Mouse (Mus musculus): Measurements from ENCODE around the gene Porcn. TPM values are rescaled to one million over a fixed set of nuclear protein-coding genes. Genes with fewer than 3 reads are reported as not detected.

Porcn gene
- polyA plus RNA-seq, 1 experiment from 2014 or later = 51.8 TPM

- Histone ChIP-seq H3K9ac (replicated peaks; ENCODE audit: low read depth, low read length) (no peak overlapping the region), H3K4me2 (ENCODE audit: low read length) (no peak overlapping the region), H3K4me3 (replicated peaks; ENCODE audit: low read length) (no peak overlapping the region), H3K36me3 (ENCODE audit: control insufficient read depth, insufficient read depth) (no peaks in the 10 kb centered on the region), H3K27me3 (replicated peaks; ENCODE audit: control insufficient read depth, insufficient read depth, low read length) (no peaks in the 10 kb centered on the region), H3K4me1 (replicated peaks; ENCODE audit: control insufficient read depth, insufficient read depth, low read length) (no peaks in the 10 kb centered on the region), H3K27ac (ENCODE audit: low read length) (no peak overlapping the region), H3K9me3 (ENCODE audit: control insufficient read depth, low read length) (no peaks in the 10 kb centered on the region; the same call in 1 of the 2 replicates)
- ATAC-seq = no peak
- 81% methylated on average over 7 of the region's 7 CpGs for WGBS
Measured at GRCm38 (mm10) chrX:8211490-8212207, 5.3 kb upstream of the Porcn start.

DNA sequence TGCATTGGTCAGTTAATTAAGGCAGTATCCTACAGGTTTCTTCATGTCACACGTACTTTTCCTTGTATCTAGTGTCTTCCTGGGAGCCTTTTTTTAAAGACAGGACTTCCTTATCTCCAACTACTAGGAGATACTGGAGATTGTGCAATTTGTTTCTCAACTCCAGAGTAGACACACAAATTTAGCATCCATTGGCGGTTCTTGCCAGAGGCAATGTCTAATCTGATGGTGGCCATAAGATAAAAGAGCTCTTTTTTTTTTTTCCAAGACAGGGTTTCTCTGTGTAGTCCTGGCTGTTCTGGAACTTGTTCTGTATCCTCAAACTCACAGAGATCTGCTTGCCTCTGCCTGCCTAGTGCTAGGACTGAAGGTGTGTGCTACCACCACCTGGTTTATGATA is 3.4 kb upstream of the Porcn start:
- no peak overlapping the region for H3K27ac ChIP-seq (ENCODE audit: low read length)
- no peak overlapping the region for H3K4me3 ChIP-seq (replicated peaks; ENCODE audit: low read length)
- peaks cover 5% of the 10 kb centered on the region for H3K4me1 ChIP-seq (replicated peaks; ENCODE audit: control insufficient read depth, insufficient read depth, low read length)
- no peaks in the 10 kb centered on the region for H3K36me3 ChIP-seq (ENCODE audit: control insufficient read depth, insufficient read depth)
- H3K9ac ChIP-seq (replicated peaks; ENCODE audit: low read depth, low read length) = no peak overlapping the region
- H3K27me3 ChIP-seq (replicated peaks; ENCODE audit: control insufficient read depth, insufficient read depth, low read length) = no peaks in the 10 kb centered on the region
- H3K9me3 ChIP-seq (ENCODE audit: control insufficient read depth, low read length) = no peaks in the 10 kb centered on the region; the same call in 1 of the 2 replicates
- no peak overlapping the region for H3K4me2 ChIP-seq (ENCODE audit: low read length)
- WGBS = 78% methylated on average over 2 of the region's 2 CpGs
- ATAC-seq = no peak

- Histone ChIP-seq H3K9ac (replicated peaks; ENCODE audit: low read depth, low read length) (no peak overlapping the region), H3K36me3 (ENCODE audit: control insufficient read depth, insufficient read depth) (no peaks in the 10 kb centered on the region), H3K9me3 (ENCODE audit: control insufficient read depth, low read length) (no peaks in the 10 kb centered on the region; the same call in 1 of the 2 replicates), H3K4me1 (replicated peaks; ENCODE audit: control insufficient read depth, insufficient read depth, low read length) (peaks cover 5% of the 10 kb centered on the region), H3K4me3 (replicated peaks; ENCODE audit: low read length) (no peak overlapping the region), H3K27ac (ENCODE audit: low read length) (no peak overlapping the region), H3K4me2 (ENCODE audit: low read length) (no peak overlapping the region), H3K27me3 (replicated peaks; ENCODE audit: control insufficient read depth, insufficient read depth, low read length) (no peaks in the 10 kb centered on the region)
- WGBS = 24% methylated on average over 4 of the region's 4 CpGs
- ATAC-seq = no peak
Measured at GRCm38 (mm10) chrX:8207224-8207623, 899 bp upstream of the Porcn start.

DNA sequence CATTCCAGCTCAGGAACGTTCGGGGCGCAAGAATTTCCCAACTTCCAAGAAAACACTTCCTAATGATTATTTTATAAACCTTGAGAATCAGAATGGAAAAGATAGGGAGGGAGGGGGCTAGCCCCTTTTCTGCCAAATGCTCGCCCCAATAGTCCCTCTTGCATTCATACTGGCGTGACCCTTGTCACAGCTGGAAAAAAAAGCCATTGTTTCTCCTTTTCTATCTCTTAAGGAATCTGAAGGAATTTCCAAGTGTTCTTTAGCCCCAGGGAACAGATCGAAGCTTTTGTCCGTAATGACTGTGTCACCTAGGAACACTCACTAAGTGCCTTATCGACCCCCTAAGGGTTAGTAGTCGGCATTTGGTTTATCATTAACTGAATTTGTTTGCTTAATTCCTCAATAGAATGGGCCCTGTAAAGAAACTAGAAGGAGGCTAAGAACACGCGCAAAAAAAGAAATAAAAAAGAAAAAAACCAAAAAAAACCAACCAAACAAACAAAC is 421 bp upstream of the Porcn start:
- H3K4me1 ChIP-seq (replicated peaks; ENCODE audit: control insufficient read depth, insufficient read depth, low read length) = peaks cover 5% of the 10 kb centered on the region
- no peaks in the 10 kb centered on the region for H3K27me3 ChIP-seq (replicated peaks; ENCODE audit: control insufficient read depth, insufficient read depth, low read length)
- H3K9me3 ChIP-seq (ENCODE audit: control insufficient read depth, low read length) = no peaks in the 10 kb centered on the region; the same call in 1 of the 2 replicates
- peak overlapping the region; percentile 58 for H3K4me3 ChIP-seq (replicated peaks; ENCODE audit: low read length)
- WGBS = 20% methylated on average over 11 of the region's 11 CpGs
- no peak overlapping the region for H3K27ac ChIP-seq (ENCODE audit: low read length)
- H3K36me3 ChIP-seq (ENCODE audit: control insufficient read depth, insufficient read depth) = no peaks in the 10 kb centered on the region
- peak; percentile 7; the same call in 1 of the 2 replicates for ATAC-seq
- H3K9ac ChIP-seq (replicated peaks; ENCODE audit: low read depth, low read length) = peak overlapping the region; percentile 70
- peak overlapping the region; percentile 64 for H3K4me2 ChIP-seq (ENCODE audit: low read length)

GRCm38 (mm10) chrX:8205551-8205950 is 774 bp downstream of the Porcn start:
- ATAC-seq = 0 out of 2 replicates have a peak, but pooled peaks have one; percentile 1
- H3K27me3 ChIP-seq (replicated peaks; ENCODE audit: control insufficient read depth, insufficient read depth, low read length) = no peaks in the 10 kb centered on the region
- H3K4me1 ChIP-seq (replicated peaks; ENCODE audit: control insufficient read depth, insufficient read depth, low read length) = peaks cover 5% of the 10 kb centered on the region
- no peak overlapping the region for H3K27ac ChIP-seq (ENCODE audit: low read length)
- 37% methylated on average over 7 of the region's 7 CpGs for WGBS
- H3K4me3 ChIP-seq (replicated peaks; ENCODE audit: low read length) = peak overlapping the region; percentile 58
- H3K9me3 ChIP-seq (ENCODE audit: control insufficient read depth, low read length) = no peaks in the 10 kb centered on the region; the same call in 1 of the 2 replicates
- H3K9ac ChIP-seq (replicated peaks; ENCODE audit: low read depth, low read length) = peak overlapping the region; percentile 70
- H3K36me3 ChIP-seq (ENCODE audit: control insufficient read depth, insufficient read depth) = 0 out of 2 replicates have a peak, but pooled peaks cover 2% of the 10 kb centered on the region
- H3K4me2 ChIP-seq (ENCODE audit: low read length) = peak overlapping the region; percentile 64

GRCm38 (mm10) chrX:8205088-8205487 is 1.2 kb downstream of the Porcn start:
- H3K4me2 ChIP-seq (ENCODE audit: low read length) = peak overlapping the region; percentile 64; the same call in 1 of the 2 replicates
- no peaks in the 10 kb centered on the region for H3K27me3 ChIP-seq (replicated peaks; ENCODE audit: control insufficient read depth, insufficient read depth, low read length)
- H3K4me1 ChIP-seq (replicated peaks; ENCODE audit: control insufficient read depth, insufficient read depth, low read length) = peaks cover 5% of the 10 kb centered on the region
- no peak for ATAC-seq
- no peaks in the 10 kb centered on the region for H3K9me3 ChIP-seq (ENCODE audit: control insufficient read depth, low read length)
- 74% methylated on average over 4 of the region's 4 CpGs for WGBS
- no peak overlapping the region for H3K9ac ChIP-seq (replicated peaks; ENCODE audit: low read depth, low read length)
- H3K36me3 ChIP-seq (ENCODE audit: control insufficient read depth, insufficient read depth) = 0 out of 2 replicates have a peak, but pooled peaks cover 2% of the 10 kb centered on the region
- H3K4me3 ChIP-seq (replicated peaks; ENCODE audit: low read length) = no peak overlapping the region
- H3K27ac ChIP-seq (ENCODE audit: low read length) = no peak overlapping the region

- Histone ChIP-seq H3K4me1 (replicated peaks; ENCODE audit: control insufficient read depth, insufficient read depth, low read length) (peaks cover 5% of the 10 kb centered on the region), H3K9ac (replicated peaks; ENCODE audit: low read depth, low read length) (no peak overlapping the region), H3K27me3 (replicated peaks; ENCODE audit: control insufficient read depth, insufficient read depth, low read length) (no peaks in the 10 kb centered on the region), H3K9me3 (ENCODE audit: control insufficient read depth, low read length) (no peaks in the 10 kb centered on the region), H3K36me3 (ENCODE audit: control insufficient read depth, insufficient read depth) (0 out of 2 replicates have a peak, but pooled peaks cover 2% of the 10 kb centered on the region), H3K27ac (ENCODE audit: low read length) (no peak overlapping the region), H3K4me2 (ENCODE audit: low read length) (no peak overlapping the region), H3K4me3 (replicated peaks; ENCODE audit: low read length) (no peak overlapping the region)
- ATAC-seq = no peak
- 86% methylated on average over 10 of the region's 10 CpGs for WGBS
Measured at GRCm38 (mm10) chrX:8204076-8204475, 2.2 kb downstream of the Porcn start.

DNA sequence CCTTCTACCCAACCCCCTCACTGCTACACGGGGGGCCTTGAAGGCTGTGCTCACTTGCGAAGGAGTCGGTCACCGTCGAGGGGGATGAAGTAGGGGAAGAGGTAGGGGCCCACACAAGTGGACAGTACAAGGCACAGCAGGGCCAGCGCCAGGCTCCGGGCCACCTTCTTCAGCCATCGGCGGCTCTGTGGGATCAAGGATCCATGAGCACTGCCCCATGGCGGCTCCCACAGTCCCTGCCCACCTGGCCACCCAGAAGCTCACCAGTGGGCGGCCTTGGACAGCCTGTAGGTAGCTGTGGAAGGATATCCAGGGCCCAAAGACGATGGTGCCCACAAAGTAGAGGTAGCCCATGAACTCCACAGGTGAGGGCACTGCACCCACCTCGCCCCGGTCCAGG is 3.2 kb downstream of the Porcn start:
- WGBS = 88% methylated on average over 14 of the region's 14 CpGs
- ATAC-seq = no peak
- peaks cover 5% of the 10 kb centered on the region for H3K4me1 ChIP-seq (replicated peaks; ENCODE audit: control insufficient read depth, insufficient read depth, low read length)

GRCm38 (mm10) chrX:8193419-8193723 is 13.0 kb downstream of the Porcn start, which contains the start of gene Ebp:
Ebp (minus strand) TSS chrX:8193512.
- Histone ChIP-seq H3K9ac (replicated peaks; ENCODE audit: low read depth, low read length) (peak within 1 kb of the TSS; percentile 61), H3K4me3 (replicated peaks; ENCODE audit: low read length) (peak within 1 kb of the TSS; percentile 53), H3K4me2 (ENCODE audit: low read length) (peak within 1 kb of the TSS; percentile 62), H3K27me3 (replicated peaks; ENCODE audit: control insufficient read depth, insufficient read depth, low read length) (no peaks in the 10 kb centered on the region), H3K9me3 (ENCODE audit: control insufficient read depth, low read length) (no peaks in the 10 kb centered on the region), H3K27ac (ENCODE audit: low read length) (peak within 1 kb of the TSS; percentile 35), H3K4me1 (replicated peaks; ENCODE audit: control insufficient read depth, insufficient read depth, low read length) (peaks cover 6% of the 10 kb centered on the region), H3K36me3 (ENCODE audit: control insufficient read depth, insufficient read depth) (no peaks in the 10 kb centered on the region)
- 20% methylated on average over 10 of the region's 10 CpGs for WGBS
- ATAC-seq = peak; percentile 57

More for the DNA sequence above, 3.2 kb downstream of the Porcn start:
- H3K4me3 ChIP-seq (replicated peaks; ENCODE audit: low read length) = no peak overlapping the region
- no peaks in the 10 kb centered on the region for H3K27me3 ChIP-seq (replicated peaks; ENCODE audit: control insufficient read depth, insufficient read depth, low read length)
- no peaks in the 10 kb centered on the region for H3K9me3 ChIP-seq (ENCODE audit: control insufficient read depth, low read length)
- H3K9ac ChIP-seq (replicated peaks; ENCODE audit: low read depth, low read length) = no peak overlapping the region
- H3K36me3 ChIP-seq (ENCODE audit: control insufficient read depth, insufficient read depth) = 0 out of 2 replicates have a peak, but pooled peaks cover 2% of the 10 kb centered on the region
- no peak overlapping the region for H3K27ac ChIP-seq (ENCODE audit: low read length)
- H3K4me2 ChIP-seq (ENCODE audit: low read length) = no peak overlapping the region

All from forebrain, embryonic 16.5 days (tissue).